Mouse (Mus musculus) thymus, adult 2 months (tissue): ENCODE data around the gene Tppp3. TPM values are rescaled to one million over a fixed set of nuclear protein-coding genes. Genes with fewer than 3 reads are reported as not detected.
A peak's percentile ranks its signal among the peaks of the same experiment; 100 is the strongest.

ENCODE experiments used
- DNase-seq: peaks from one replicate; pipeline ENCODE4 v3.0.0; 2021
- H3K27ac ChIP-seq: fragments of 200-500 bp; 2 replicates; pipeline ENCODE4 v1.5.1; 2012; ENCODE audit warnings: low read length, control low read depth; ENCODE audit not compliant: control insufficient read depth, insufficient read depth
- H3K27me3 ChIP-seq: fragments of 200-500 bp; 2 replicates; pipeline ENCODE4 v1.6.1; 2012; ENCODE audit warnings: mild to moderate bottlenecking, low read length, moderate library complexity, mixed read lengths; ENCODE audit not compliant: control insufficient read depth, insufficient read depth
- H3K36me3 ChIP-seq: fragments of 200-500 bp; 2 replicates; pipeline ENCODE4 v1.6.1; 2012; ENCODE audit warnings: mild to moderate bottlenecking, low read length, moderate library complexity; ENCODE audit not compliant: control insufficient read depth, insufficient read depth
- H3K4me1 ChIP-seq: fragments of 200-500 bp; replicated peaks from 2 replicates; pipeline ENCODE4 v1.6.1; 2012; ENCODE audit warnings: low read length; ENCODE audit not compliant: control insufficient read depth, insufficient read depth
- H3K4me3 ChIP-seq: fragments of 200-500 bp; 2 replicates; pipeline ENCODE4 v1.5.1; 2012; ENCODE audit warnings: mild to moderate bottlenecking, low read length, control low read depth, moderate library complexity; ENCODE audit not compliant: control insufficient read depth, insufficient read depth
- CTCF ChIP-seq: fragments of 200-500 bp; IDR thresholded peaks from 2 replicates; pipeline ENCODE4 v1.5.1; 2012; ENCODE audit warnings: mild to moderate bottlenecking, control low read depth, low read length, moderate library complexity, borderline replicate concordance; ENCODE audit not compliant: control insufficient read depth, poor library complexity, insufficient read depth; ENCODE audit errors: extremely low read depth
- POLR2A ChIP-seq: fragments of 200-500 bp; IDR thresholded peaks from 2 replicates; pipeline ENCODE4 v1.6.1; 2012; ENCODE audit warnings: mild to moderate bottlenecking, low read length, control low read depth, moderate library complexity; ENCODE audit not compliant: control insufficient read depth, poor library complexity, insufficient read depth; ENCODE audit errors: extremely low read depth
- WGBS: fragments of 180-500 bp; shearing (Covaris S2); methylation state at CpG from one replicate; pipeline ENCODE4 v1.1.7; 2018; 5-methylcytosine and 5-hydroxymethylcytosine counted together
- polyA plus RNA-seq: library from polyadenylated mRNA; depleted of rRNA; stranded (reverse); fragments of >200 nt; gene quantifications from 2 replicates; pipeline ENCODE4 v1.2.3, GENCODE M21; 2012

The Tppp3 gene
- polyA plus RNA-seq, 1 experiment: 27.8 TPM

GRCm38 (mm10) chr8:105516018-105516645 lies 44.8 kb upstream of the Tppp3 start:
- Histone ChIP-seq H3K27me3 (peaks cover 3% of the 10 kb centered on the region; the same call in 1 of the 2 replicates), H3K4me3 (no peak overlapping the region), H3K27ac (no peak overlapping the region), H3K36me3 (no peaks in the 10 kb centered on the region), H3K4me1 (peaks cover 10% of the 10 kb centered on the region; the same call in 1 of the 2 replicates)
- TF ChIP-seq POLR2A (no peak), CTCF (peak; percentile 71; the same call in 1 of the 2 replicates)
- peak; percentile 74 for DNase-seq
- 20% methylated on average over 12 of the region's 12 CpGs for WGBS

DNA sequence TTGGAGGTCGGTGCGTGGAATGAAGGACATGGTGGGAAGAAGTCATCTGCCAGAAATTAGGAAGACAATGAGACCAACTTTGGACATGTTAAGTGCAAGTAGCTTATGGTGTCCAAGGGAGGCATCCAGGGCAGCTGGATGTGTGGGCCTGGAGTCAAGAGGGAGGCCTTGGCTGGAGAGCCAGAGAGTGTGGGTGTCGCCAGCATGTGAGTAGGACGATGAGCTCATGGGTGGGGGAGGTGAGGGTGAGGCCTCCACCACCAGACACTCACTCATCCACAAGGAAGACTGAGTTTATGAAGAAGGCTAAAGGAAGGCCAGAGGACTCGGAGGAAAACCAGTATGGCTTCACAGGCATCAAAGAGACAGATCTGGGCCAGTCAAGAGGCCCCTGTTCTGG lies 43.3 kb upstream of the Tppp3 start:
- no peak for TF ChIP-seq POLR2A
- TF ChIP-seq CTCF: no peak
- H3K27me3 ChIP-seq: peaks cover 3% of the 10 kb centered on the region; the same call in 1 of the 2 replicates
- WGBS: 94% methylated on average over 5 of the region's 5 CpGs
- no peak overlapping the region for H3K4me3 ChIP-seq
- no peak overlapping the region for H3K27ac ChIP-seq
- no peak for DNase-seq
- no peaks in the 10 kb centered on the region for H3K36me3 ChIP-seq
- H3K4me1 ChIP-seq: peaks cover 10% of the 10 kb centered on the region; the same call in 1 of the 2 replicates

- no peak for DNase-seq
- H3K27ac ChIP-seq: no peak overlapping the region
- H3K4me1 ChIP-seq: peaks cover 10% of the 10 kb centered on the region; the same call in 1 of the 2 replicates
- H3K4me3 ChIP-seq: no peak overlapping the region
- H3K27me3 ChIP-seq: peaks cover 3% of the 10 kb centered on the region; the same call in 1 of the 2 replicates
- no peaks in the 10 kb centered on the region for H3K36me3 ChIP-seq
- TF ChIP-seq CTCF (no peak), POLR2A (no peak)
- 97% methylated on average over 6 of the region's 6 CpGs for WGBS
These were observed 42.9 kb upstream of the Tppp3 start for GRCm38 (mm10) chr8:105514194-105514593.

DNA sequence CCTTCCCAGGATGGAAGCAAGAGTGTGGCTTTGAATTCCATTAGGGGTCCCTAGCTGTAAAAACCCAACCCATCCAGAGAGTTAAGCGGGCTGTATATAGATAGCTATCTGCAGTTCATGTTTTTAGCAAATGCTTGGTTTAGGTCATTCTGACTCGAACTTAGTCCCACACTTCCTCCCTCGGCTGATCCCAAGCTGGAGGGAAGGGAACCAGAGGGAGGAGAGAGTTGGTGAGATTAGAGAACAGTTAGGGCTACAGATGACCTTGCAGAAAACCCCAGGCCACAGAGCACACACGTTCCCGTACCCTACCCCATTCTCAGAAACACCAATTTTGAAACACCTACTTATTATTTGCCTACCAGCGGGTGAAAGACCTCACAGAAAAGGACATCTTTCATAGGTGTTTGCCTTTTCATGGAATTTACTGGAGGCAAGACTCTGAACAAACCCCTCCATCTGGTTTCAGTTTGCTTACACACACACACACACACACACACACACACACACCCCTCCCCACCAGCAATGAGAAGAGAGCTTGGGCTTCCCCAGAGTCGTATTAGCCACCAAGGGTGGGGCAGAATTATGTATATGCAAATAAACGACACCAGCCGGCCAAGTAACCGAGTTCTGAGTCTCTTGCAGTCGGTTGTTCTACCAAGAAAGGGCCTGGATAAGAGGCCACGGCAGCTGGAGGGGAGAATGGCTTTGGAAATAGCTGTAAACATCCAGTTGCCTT lies 38.8 kb upstream of the Tppp3 start:
- TF ChIP-seq POLR2A (no peak), CTCF (no peak)
- DNase-seq: no peak

DNA sequence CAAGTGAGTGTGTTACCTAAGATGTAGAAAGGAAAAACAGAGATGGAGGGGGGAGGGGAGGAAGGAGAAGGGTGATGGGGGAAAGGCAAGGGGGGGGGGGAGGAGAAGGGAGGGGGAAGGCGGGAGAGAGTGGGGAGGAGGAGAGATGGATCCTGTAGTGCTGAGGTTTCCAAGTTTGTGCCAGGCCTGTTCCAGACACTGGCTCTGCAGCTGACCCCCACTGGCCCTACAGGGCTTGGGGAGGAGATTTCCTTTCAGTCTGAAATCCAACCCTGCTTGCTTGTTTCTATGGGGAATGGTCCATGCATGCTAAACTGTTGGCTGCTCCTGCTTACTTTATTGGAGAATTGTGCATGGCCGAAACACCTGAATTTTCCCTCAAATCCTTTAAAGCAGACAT lies 37.4 kb upstream of the Tppp3 start:
- no peak for DNase-seq
- H3K4me3 ChIP-seq: no peak overlapping the region
- 95% methylated on average over 1 of the region's 2 CpGs for WGBS
- no peaks in the 10 kb centered on the region for H3K27me3 ChIP-seq
- H3K36me3 ChIP-seq: no peaks in the 10 kb centered on the region
- TF ChIP-seq CTCF: no peak
- H3K4me1 ChIP-seq: no peaks in the 10 kb centered on the region
- H3K27ac ChIP-seq: no peak overlapping the region

More for the DNA sequence above, 38.8 kb upstream of the Tppp3 start:
- Histone ChIP-seq H3K4me1 (no peaks in the 10 kb centered on the region), H3K4me3 (no peak overlapping the region), H3K27ac (no peak overlapping the region), H3K36me3 (no peaks in the 10 kb centered on the region), H3K27me3 (no peaks in the 10 kb centered on the region)
- 59% methylated on average over 12 of the region's 12 CpGs for WGBS

DNA sequence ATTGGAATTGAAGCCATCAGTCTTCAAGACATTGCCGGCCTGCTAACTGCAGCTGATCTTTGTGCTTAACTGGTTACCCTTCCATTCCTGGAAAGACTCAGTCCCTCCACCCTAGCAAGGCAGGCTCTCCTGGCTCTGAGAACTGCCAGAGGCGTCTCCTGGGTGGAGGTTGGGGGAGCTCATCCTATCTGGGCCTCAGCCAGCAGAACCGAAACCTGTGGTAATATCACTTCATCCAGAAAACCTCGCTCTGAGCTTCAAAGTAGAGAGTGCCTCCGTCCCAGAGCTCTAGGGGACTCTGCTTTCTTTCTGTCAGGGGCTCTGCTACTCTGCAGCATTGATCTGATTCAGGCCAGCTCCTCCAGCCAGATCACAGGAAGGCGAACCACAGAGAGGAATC lies 35.7 kb upstream of the Tppp3 start:
- 70% methylated on average over 6 of the region's 6 CpGs for WGBS
- H3K4me1 ChIP-seq: no peaks in the 10 kb centered on the region
- no peak overlapping the region for H3K4me3 ChIP-seq

More for the DNA sequence above, 35.7 kb upstream of the Tppp3 start:
- Histone ChIP-seq H3K27ac (no peak overlapping the region), H3K27me3 (no peaks in the 10 kb centered on the region), H3K36me3 (no peaks in the 10 kb centered on the region)
- no peak for DNase-seq
- no peak for TF ChIP-seq CTCF
